Mouse (Mus musculus) lung, postnatal 25 days (tissue): ENCODE results near the gene Gm5478.
"Not testable (repeated sequence)": the region's sequence is repeated elsewhere in the genome, so short reads cannot be mapped to it uniquely, and the experiment has no call there.

Source experiments
- DNase-seq: peaks from one replicate; pipeline ENCODE4 v3.0.0; 2022; ENCODE audit warnings: low spot score

Gene Gm5478

DNA sequence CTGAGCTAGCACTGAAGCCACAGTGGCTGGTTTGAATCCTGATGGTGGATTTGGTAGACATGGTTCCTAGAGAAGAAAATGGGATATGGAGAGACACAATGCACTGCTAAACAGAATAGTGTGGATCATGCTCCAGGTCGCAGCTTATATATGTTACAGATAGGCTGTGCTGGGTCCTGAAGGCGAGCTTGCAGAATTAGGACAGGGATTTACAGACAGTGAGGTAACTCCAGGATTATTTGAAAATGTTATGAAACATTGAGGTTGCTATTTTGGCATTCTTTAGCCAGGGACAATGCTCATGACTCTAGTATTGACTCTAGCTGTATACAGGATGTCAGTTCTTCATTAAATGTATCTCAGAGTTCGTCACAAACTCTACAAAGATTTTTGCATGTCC, at the start of gene Gm5478:
Gm5478 (minus strand) TSS at position 101 of the 400 bp plus-strand sequence.
- DNase-seq = no peak

DNA sequence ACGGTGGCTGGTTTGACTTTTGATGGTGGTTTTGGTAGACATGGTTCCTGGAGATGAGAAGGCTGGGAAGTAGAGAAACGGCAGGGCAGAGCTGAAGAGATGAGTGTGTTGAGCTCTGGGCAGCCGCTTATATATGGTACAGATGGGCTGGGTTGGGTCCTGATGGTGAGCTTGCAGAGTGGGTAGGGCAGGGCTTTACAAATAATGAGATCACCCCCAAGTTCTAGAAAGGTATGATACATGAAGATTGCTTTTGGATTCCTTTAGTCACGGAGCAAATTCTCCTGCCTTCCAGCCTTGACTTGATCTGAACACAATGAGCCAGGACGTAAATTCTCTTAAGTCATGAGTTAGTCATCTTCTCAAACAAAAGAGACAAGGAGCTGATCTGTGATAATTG, 47.0 kb upstream of the Gm5478 start, which contains the start of gene Krt6a:
Krt6a (minus strand) TSS at position 101 of the 400 bp plus-strand sequence.
- DNase-seq = no peak

DNA sequence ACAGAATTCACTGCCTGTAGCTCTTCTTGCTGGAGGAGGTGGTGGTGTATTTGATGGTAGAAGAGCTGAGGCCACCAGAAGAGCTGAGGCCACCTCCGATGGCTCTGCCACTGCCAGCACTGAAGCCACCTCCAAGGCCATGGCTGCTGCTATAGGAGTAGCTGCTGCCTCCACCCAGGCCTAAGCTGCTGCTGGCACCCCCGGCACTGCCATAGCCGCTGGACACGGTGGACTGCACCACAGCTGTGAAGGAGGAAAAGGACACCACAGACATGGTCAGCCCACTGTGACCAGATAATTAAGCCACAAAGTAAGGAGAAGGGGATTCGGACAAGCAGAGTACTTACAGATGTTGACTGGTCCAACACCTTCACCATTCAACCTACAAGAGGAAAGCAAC, 43.3 kb upstream of the Gm5478 start:
- not testable (repeated sequence) for DNase-seq

DNA sequence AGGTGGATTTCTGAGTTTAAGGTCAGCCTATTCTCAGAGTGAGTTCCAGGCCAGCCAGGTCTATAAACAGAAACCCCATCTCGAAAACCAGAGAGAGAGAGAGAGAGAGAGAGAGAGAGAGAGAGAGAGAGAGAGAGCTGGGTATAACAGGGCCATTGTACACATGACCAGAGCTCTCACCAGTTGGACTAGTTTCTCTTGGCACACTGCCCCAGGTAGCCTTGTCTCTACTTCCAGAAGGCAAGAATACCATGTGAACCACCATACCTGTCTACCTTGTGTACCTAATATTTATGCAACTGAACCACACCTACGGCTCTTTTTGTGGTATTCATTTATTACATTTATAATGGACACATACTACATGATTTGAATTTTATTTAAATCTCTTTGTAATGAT, 41.0 kb upstream of the Gm5478 start:
- peak; percentile 20 for DNase-seq

DNA sequence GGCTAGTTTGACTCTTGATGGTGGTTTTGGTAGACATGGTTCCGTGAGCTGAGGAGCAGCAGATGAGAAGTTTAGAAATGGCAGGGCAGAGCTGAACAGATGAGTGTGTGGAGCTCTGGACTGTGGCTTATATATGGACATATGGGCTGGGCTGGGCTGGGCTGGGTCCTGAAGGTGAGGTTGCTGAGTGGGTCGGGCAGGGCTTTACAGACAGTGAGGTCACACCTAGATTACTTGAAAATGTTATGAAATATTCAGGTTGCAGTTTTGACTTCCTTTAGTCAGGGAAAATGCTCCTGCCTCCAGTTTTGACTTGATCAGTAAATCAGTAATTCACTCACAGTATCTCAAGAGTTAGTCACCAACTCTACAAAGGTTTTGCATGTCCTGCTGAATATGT, 33.0 kb upstream of the Gm5478 start, which contains the start of gene Krt6b:
Krt6b (minus strand) TSS at position 101 of the 400 bp plus-strand sequence.
- DNase-seq = no peak

DNA sequence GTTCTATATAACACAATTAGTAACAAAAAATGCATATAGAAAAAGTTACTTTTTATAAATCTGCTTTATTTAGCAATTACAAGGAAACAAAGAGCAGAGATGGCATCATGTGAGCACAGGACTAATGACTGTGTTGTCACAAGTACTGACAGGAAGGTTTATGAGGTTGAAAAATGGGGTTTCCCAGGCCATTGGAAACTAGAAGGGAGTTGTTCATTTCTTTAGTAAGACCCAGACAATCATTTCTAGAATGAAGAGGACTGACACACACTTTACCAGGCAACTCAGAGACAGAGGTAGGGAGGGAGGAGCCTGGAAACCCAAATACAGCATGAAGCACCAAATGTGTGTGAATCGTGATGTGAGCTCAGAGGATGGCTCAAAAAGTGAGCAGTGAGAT, 28.8 kb upstream of the Gm5478 start:
- DNase-seq = no peak

DNA sequence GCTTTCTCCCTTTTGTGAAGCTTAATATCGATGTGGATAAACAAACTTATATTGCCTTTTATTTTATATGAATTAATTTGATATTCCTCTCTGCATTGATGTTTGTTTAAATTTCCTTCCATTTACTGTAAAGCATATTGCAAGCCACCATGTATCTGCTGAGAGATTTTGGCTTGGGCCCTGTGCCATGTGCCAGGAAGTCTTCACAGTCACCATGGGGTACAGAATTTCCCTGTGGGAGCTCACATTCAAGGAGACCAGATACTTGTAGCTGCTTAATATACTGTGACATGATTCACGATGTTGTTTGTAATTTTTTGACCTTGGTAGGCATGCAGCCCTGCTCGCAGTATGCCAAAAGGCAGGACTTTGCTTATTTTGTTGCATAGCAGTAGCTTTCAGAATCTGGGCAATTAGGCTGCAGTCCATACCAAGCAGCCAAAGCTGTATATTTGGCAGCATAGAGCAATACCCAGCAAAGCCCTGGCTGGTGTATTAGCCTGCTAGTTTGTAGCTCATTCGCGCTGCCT, 5.6 kb upstream of the Gm5478 start:
- DNase-seq = no peak

DNA sequence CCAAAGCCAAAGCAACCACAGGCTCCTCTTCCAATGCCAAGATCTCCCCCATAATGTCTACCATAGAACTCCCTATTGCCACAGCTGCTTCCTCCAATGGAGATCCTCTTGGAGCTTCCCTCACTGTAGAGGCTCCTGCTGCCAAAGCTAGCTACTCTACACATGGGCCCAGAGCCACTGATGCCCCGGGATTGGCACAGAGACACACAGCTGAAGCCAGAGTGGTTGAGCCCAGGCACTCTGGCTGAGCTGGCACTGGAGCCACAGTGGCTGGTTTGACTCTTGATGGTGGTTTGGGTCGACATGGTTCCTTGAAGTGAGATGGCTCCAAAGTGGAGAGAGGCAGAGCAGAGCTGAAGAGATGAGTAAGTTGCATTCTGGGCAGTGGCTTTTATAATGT, 19.3 kb downstream of the Gm5478 start, which contains the start of gene Gm5414:
Gm5414 (minus strand) TSS at position 305 of the 400 bp plus-strand sequence.
- DNase-seq = no peak

GRCm38 (mm10) chr15:101599123-101599522, 48.1 kb downstream of the Gm5478 start:
- DNase-seq = no peak
